Mouse (Mus musculus) skeletal muscle tissue, adult 2 months (tissue): Measurements from ENCODE around the gene Fam168a.

Source experiments
- DNase-seq: peaks from one replicate; pipeline ENCODE4 v3.0.0-alpha.2; 2012; ENCODE audit warnings: low read depth, low spot score

The Fam168a gene

GRCm38 (mm10) chr7:100706143-100706841 is at the start of gene Fam168a:
TSS of gene Fam168a (plus strand) at chr7:100706635.
- DNase-seq, result peak; percentile 91

GRCm38 (mm10) chr7:100656739-100657138 is 49.7 kb upstream of the Fam168a start:
- no peak for DNase-seq

GRCm38 (mm10) chr7:100658093-100658578 is 48.3 kb upstream of the Fam168a start:
- DNase-seq, result peak; percentile 54

- DNase-seq, result no peak
Measured at GRCm38 (mm10) chr7:100661264-100661663, 45.2 kb upstream of the Fam168a start.

- no peak for DNase-seq
Measured at GRCm38 (mm10) chr7:100662231-100662630, 44.2 kb upstream of the Fam168a start, which contains the start of gene Plekhb1. TSS of gene Plekhb1 (minus strand) at chr7:100662414.

- DNase-seq, result peak; percentile 93
Measured at GRCm38 (mm10) chr7:100663190-100663589, 43.2 kb upstream of the Fam168a start.

- no peak for DNase-seq
Measured at GRCm38 (mm10) chr7:100663729-100664304, 42.6 kb upstream of the Fam168a start.

- DNase-seq, result no peak
Measured at GRCm38 (mm10) chr7:100670646-100671045, 35.8 kb upstream of the Fam168a start.

GRCm38 (mm10) chr7:100673452-100673851 is 33.0 kb upstream of the Fam168a start:
- DNase-seq, result no peak

- DNase-seq, result no peak
Measured at GRCm38 (mm10) chr7:100674941-100675340, 31.5 kb upstream of the Fam168a start.

GRCm38 (mm10) chr7:100678052-100678451 is 28.4 kb upstream of the Fam168a start:
- no peak for DNase-seq

- DNase-seq, result no peak
Measured at GRCm38 (mm10) chr7:100678948-100679880, 27.2 kb upstream of the Fam168a start.

GRCm38 (mm10) chr7:100681132-100681531 is 25.3 kb upstream of the Fam168a start:
- no peak for DNase-seq

- DNase-seq, result no peak
Measured at GRCm38 (mm10) chr7:100683241-100683640, 23.2 kb upstream of the Fam168a start.

- no peak for DNase-seq
Measured at GRCm38 (mm10) chr7:100684081-100684480, 22.4 kb upstream of the Fam168a start.

GRCm38 (mm10) chr7:100684538-100684937 is 21.9 kb upstream of the Fam168a start:
- DNase-seq, result peak; percentile 42

GRCm38 (mm10) chr7:100685061-100686030 is 21.1 kb upstream of the Fam168a start:
- peak; percentile 73 for DNase-seq

GRCm38 (mm10) chr7:100688471-100688870 is 18.0 kb upstream of the Fam168a start:
- DNase-seq, result no peak

GRCm38 (mm10) chr7:100693199-100693598 is 13.2 kb upstream of the Fam168a start:
- no peak for DNase-seq
